Mouse (Mus musculus) embryo, embryonic 11 days (tissue): ENCODE results near the gene Inpp5b.
A peak's percentile ranks its signal among the peaks of the same experiment; 100 is the strongest.
"Not testable (repeated sequence)": the region's sequence is repeated elsewhere in the genome, so short reads cannot be mapped to it uniquely, and the experiment has no call there.

Source experiments
- DNase-seq: peaks from one replicate; pipeline ENCODE4 v3.0.0-alpha.2; 2015

Gene Inpp5b

GRCm38 (mm10) chr4:124710776-124711291 lies 30.8 kb upstream of the Inpp5b start:
- peak; percentile 74 for DNase-seq

- DNase-seq = no peak
Measured at GRCm38 (mm10) chr4:124712618-124713017, 29.0 kb upstream of the Inpp5b start.

DNA sequence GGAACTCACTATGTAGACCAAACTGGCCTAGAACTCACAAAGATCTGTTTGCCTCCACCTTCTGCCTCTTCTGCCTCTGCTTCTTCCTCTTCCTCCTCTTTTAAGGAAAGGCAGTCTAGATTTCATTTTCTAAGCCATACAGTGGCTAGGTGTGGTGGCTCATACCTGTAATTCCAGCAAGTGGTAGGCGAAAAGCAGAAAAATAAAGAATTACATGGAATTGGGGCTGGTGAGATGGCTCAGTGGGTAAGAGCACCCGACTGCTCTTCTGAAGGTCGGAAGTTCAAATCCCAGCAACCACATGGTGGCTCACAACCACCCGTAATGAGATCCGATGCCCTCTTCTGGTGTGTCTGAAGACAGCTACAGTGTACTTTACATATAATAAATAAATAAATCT lies 27.8 kb upstream of the Inpp5b start:
- DNase-seq = not testable (repeated sequence)

DNA sequence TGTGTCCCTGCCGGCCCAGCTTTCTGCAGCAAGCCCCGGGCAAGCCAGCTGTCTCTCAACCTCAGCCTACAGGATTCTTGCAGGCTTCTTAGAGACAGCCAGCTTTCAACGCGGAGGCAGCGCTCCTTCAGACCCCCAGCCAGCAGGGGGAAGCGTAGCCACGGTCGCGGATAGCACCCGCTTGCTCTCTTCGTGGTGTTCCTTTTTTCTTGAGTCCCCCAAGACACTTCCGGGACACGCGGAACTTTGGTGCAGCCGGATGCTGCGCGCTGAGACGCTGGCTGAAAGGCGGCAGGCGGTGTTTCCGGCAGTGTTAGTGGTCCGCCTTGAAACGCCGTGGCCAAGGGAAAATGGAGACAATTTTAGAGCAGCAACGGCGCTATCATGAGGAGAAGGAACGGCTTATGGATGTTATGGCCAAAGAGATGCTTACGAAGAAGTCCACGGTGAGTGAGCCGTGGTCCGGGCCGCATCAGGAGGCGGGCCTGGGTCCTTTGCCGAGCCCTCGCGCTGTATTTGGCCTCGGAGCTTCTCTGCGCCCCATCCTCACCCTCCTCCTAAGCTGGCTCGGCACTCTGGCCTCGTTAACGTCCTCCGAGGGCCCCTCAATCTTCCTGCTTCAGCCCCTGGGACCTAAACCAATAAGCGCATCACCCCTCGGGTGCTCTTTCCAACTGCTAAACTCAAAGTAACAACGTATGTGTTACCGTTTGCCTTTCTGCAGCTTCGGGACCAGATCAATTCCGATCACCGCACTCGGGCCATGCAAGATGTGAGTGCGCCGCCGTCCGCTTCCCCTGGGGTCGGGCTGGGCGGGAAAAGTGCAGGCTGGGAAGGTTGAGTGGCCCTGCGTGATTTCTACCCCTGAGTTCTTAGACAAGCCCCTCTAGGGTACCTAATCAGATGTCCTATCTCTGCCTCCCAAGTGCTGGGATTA lies 26.8 kb upstream of the Inpp5b start, which contains the start of gene Sf3a3:
Sf3a3 (plus strand) TSS at position 232 of the 937 bp plus-strand sequence.
- peak; percentile 97 for DNase-seq

DNA sequence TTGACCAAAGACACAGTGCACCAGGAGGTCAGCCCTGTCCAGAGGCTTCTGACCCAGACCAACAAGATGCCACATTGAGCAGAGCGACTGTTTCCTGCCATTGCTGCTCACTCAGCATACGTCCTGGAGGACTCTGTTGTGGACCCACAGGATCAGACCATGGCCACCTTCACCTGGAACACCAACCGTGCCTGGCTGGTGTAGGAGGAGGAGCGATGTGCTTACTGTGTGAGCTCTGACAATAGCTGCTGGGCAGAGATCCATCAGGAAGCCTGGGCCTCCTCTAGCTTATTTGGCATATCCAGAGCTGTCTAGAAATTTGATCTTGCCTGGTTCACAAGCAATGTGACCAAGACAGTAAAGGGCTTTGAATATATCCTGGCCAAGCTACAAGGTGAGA lies 22.5 kb upstream of the Inpp5b start:
- DNase-seq = no peak

- no peak for DNase-seq
Measured at GRCm38 (mm10) chr4:124726121-124726520, 15.5 kb upstream of the Inpp5b start.

DNA sequence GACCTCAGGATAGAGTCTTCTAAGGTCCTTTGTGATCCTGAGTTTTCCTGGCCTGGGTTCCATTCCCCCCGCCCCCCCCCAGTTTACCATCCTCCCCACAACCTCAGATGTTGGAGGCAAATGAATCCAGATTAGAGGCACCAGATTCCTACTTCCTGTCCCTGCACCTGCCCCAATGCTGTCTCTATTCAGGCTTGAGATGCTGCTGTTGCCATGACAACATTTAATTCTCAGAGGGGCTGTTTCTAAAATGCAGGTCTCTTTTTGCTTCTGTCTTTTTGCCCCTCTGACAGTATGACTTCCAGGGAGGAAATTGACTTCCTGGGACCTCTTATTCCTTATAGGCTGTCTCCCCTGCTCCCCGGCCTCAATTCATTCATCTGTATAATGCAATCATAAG lies 4.7 kb upstream of the Inpp5b start:
- DNase-seq = no peak

DNA sequence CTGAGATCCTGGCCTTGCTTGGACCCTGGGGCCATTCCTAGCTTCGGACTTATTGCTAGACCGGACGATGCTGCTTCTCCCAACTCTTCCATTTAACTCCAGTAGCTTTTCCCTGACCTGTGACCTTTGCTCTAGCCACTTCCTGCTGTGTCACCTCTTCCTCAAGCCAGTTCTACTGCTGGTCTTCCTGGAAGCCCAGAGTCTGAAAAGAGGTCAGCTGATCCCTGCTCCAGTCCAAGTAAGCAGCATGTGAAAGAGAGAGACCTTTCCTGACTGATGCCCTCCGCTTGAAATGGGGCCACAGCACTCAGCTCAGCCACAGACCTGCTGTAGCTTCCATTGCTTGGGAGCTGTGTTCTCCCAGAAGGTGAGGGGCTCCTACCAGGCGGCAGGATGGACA lies 4.2 kb upstream of the Inpp5b start:
- no peak for DNase-seq

GRCm38 (mm10) chr4:124738013-124738412 lies 3.6 kb upstream of the Inpp5b start:
- no peak for DNase-seq

GRCm38 (mm10) chr4:124738783-124739182 lies 2.9 kb upstream of the Inpp5b start:
- DNase-seq = no peak

DNA sequence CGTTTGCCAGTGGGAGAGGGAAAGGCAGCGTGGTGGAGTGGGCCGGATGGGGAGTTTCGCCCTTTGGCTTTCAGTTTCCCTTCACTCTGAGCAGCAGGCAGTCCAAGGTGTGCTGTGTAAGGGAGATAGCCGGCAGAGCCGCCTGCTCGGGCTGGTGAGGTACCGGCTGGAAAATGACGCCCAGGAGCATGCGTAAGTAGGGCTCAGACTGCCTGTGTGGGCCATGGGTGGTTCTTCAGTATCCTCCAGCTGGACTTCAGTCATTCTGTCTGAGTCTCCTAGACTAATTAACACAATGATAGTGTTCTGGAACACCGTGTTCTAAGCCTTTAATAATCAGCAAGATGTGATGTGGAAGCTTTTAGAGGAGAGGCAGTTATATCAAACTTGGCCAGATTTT lies 1.2 kb downstream of the Inpp5b start:
- no peak for DNase-seq

GRCm38 (mm10) chr4:124746577-124746976 lies 4.9 kb downstream of the Inpp5b start:
- DNase-seq = no peak

GRCm38 (mm10) chr4:124747851-124748250 lies 6.2 kb downstream of the Inpp5b start:
- no peak for DNase-seq

DNA sequence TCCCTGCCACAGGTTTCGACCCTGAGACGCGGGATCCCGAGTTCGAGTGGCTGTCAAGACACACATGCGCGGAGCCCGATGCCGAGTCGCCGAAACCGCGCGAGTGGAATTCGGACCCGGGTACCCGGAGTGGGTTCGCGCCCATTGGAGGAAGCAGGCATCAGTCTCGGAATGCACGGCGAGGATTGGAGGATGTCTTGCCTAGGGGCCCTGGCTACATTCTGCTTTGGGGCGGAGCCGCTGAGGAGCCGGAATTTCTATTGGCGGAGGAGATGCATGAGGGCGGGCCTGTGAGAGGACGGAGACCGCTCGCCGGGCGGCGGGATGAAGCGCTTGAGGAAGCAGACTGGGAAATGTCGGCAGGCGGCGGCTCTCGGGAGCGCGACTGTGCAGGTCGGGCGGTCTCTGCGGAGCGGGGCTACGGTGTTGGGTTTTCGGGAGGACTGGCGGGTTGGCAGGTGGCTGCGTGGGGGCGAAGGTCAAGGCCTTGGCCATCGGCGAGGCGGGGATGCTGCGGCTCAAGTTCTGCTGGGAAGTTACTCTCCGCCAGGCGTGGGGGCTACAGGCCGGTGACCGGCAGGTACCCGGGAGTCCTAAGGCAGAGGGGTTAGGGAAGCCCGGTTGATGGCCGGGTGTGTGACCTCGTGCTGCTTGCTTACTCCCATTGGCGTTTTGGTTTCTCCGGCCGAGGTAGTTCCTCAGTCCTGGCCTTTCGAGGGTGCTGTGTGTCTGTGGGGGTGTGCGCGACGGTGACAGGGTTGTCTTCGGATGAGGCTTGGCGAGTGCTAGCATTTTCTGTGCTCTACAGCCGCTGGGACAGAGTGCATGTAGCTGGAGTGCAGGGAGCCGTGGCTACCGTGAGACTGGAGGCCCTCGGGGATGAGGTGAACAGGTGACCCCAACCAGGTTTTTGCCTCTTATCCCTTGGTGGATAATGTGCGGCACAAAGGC lies 9.9 kb downstream of the Inpp5b start:
- DNase-seq = peak; percentile 98

- DNase-seq = peak; percentile 32
Measured at GRCm38 (mm10) chr4:124752281-124753199, 10.9 kb downstream of the Inpp5b start.

DNA sequence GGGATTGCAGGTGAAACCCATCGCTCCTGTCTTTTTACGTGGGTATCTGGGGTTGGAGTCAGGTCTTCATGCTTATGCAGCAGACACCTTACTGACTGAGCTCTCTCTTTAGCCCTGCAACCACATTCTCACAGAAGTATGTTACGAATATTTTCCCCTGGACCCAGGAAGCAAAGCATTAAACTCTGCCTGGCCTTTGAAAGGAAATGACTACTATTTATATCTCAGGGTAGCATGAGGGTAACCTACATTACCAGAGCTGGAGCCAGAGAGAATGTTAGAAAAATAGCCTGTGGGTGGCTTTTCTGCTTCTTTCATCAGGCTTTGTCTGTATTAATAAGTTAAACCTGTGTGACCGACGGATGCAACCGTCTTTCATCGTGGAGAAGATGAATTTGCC lies 13.9 kb downstream of the Inpp5b start:
- DNase-seq = no peak

DNA sequence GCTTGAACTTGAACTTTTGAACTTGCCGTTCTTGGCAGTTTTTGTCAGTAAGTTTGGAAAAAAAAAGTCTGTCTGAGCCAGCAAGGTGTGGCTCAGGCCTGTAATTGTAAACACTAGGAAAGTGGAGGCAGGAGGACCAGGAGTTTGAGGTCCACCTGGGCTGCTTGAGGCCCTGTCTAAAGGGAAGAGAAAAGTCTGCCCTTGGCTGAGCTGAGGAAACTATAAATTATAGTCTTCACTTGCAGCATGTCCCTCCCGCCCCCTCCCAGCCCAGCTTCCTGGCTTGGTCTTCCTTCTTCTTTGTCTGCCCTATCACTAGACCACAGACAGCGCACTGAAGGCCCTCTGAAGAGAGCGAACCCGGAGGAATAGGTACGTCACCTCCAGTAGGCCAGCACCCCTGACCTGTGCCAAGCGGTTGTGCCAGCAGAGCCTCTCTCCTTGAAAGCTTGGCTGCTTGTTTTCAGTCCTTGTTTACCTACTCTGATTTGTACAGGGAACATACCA lies 17.7 kb downstream of the Inpp5b start:
- no peak for DNase-seq

GRCm38 (mm10) chr4:124761201-124761600 lies 19.6 kb downstream of the Inpp5b start:
- no peak for DNase-seq

GRCm38 (mm10) chr4:124762858-124763452 lies 21.3 kb downstream of the Inpp5b start:
- no peak for DNase-seq

GRCm38 (mm10) chr4:124765802-124766565 lies 24.3 kb downstream of the Inpp5b start:
- DNase-seq = no peak

GRCm38 (mm10) chr4:124766566-124766940 lies 24.9 kb downstream of the Inpp5b start:
- no peak for DNase-seq
